Mouse (Mus musculus) v-Abl transformed pro-B cells (cell line): ENCODE measurements around the gene Bhmt2.

Experiments used
- in situ Hi-C, 2 experiments: fragments of 400-800 bp; cut with MboI; formaldehyde crosslinking; loops; one replicate each; pipeline ENCODE4 v1.15.1; 2025; ENCODE audit not compliant: unreplicated experiment in 2 of 2

Bhmt2 gene

DNA sequence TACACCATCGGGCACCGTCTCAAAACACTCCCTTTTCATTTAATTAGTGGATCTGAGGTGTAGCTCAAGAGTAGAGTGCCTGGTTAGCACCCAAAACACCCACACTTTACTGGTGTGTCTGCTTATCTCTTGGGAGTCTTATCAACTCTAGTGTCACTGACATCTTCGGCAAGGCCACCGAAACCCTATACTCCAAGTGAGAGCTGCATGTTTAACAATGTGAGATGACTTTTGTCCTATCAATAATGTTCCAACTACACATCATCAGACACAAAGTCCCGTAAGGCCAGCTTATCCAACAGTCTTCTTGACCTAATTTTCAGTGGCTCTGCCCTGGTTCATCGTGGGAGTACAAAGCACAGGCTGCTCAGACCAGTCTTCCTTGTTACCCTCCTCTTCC lies 20.7 kb downstream of the Bhmt2 start:
- in situ Hi-C loops, result no loop called here

DNA sequence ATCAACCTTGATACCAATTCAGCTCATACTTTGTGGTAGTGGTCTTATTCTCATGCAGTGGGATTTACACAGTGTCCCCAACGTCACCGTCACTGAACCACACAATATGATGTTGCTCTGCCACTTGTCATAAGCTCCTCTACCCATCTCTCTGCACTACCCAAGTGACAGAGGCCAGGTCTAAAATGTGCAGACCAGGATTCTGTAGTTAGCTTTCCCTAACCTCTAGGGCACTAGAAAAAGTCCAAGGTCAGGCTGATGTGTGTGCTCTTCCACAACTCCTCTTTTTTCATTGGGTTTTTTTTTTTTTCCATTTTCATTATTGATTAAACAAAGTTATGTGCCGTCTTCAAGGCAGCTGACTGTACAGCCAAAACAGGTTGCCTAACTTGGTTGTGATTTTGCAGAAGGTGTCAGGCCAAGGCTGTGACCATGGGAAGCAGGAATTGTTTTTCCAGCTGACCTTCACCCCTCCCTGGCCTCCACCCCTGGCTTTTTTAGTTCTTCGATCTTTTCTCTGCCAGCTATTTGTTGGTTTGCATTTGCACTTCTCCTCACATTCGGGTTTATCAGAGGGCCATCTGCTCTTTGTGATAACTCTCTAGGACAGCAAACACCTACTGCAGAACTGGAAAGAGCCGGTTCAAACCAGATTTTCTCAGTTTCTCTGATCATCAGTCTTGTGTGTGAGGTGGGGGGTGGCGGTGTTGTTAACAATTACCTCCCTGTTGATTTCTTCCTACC lies 25.5 kb downstream of the Bhmt2 start:
- in situ Hi-C loops, result no loop called here

DNA sequence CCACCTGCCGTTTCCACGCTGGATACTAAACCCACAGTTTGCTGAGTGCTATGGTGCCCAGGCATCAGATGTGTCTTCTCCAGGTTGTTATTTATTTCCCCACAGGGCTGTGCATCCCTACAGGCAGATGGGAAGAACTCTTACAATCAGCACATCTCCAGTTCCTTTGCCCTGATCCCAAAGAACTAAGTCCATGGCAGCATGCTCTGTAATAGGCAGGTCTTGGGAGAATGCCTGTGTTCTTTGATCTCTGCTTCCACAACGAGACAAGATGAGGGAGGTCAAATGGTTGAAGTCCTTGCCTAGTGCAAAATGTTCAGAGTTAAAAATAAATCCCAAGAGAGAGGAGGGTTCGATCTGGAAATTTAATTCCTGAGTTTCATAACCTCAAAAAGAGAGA lies 34.5 kb downstream of the Bhmt2 start:
- in situ Hi-C loops, result no loop called here

DNA sequence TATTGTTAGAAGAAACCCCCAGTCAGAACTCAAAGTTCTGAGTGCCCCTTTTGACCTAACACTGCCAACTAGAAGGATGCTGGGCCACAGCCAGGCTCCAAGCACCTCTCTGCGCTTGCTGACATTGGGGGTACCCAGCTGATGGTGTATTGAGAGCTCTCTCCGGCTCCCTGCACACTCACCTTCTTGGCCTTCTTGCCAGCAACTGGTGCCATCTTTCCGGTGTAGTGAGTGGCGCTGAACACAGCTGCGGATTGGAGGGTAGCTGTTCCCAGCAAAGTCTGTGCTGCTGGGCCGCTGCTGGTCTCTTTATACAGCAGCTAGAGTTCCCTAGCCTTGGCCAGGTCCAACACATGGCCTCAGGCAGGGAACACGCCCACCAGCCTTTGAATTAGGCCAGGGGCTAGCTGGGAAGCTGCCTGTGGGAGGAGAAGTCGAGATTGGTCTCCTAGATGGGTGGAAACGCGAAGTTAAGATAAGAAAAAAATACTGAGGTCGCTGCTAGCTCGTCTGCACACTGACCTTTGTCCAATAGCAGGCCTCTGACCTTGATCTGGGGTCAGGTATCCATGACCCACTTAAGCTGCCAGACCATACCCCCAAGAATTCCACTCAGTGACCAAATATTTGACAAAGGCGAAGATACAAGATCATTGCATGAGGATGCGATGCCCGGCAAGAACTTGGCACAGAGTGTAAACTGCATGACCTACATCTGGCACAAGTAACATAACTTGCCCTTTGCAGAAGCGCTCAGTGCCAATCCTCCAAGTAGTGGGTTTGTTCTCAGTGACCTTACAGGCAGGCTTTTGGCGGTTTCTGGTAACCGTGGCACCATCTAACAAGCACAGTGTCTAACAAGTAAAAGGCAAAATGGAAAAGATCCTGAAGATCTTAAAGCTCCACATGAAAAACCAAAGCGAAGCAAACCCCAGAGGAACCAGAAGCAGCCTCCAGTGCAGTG lies 36.5 kb downstream of the Bhmt2 start, which contains the start of gene Bhmt:
Gene Bhmt (minus strand): TSS at position 680 of the 964 bp plus-strand sequence.
- in situ Hi-C loops, result no loop called here

- in situ Hi-C loops, result no loop called here
Observed at GRCm38 (mm10) chr13:93636561-93636960, 37.5 kb downstream of the Bhmt2 start.

DNA sequence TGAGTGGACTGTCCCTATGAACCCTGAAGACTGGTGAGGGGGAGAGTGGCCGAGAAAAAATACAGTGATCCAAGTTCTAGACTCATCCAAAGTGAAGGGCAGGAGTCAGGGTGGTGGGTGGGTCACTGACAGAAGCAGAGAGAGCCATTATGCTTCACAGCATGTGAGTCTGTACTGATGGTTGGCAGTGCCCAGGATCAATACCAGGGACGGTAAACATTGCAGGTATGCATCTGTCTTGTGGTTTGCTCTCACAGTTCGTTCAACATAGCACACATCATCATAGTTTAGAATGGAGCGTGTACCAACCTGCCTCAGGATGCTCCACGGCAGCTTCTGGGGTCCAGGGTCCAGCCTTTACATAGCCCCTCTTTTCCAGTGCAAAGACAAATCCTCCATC lies 41.2 kb downstream of the Bhmt2 start:
- in situ Hi-C loops, result no loop called here

DNA sequence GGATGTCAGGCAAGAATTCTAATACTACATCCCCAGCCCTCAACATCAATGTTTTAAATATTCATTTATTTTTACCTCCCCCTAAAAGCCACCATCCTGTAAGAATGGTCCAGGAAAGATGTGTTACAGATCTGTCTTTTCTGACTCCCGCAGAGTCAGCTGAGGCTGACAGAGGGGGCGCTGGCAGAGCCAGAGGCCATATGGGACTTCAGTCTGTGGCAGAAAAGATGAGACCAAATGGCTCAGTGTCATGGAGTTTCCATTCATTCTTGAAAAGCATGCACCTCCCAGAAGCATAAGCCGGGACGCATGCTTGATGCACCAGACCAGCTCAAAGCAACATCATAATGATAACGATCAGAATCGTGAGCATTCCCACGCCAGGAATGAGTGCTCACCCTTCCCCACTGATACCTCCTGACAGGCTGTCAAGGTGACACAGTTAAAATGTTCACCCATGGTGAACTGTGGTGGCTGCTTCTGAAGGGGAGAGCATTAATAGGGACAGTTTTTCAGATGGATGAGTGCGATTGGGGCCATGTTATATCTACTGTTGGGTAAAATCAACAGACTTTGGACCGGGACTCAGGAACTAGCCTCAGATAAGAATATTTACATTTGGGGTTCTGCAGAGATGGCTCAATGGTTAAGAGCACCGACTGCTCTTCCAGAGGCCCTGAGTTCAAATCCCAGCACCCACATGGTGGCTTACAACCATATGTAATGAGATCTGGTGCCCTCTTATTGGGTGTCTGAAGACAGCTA lies 43.0 kb downstream of the Bhmt2 start:
- in situ Hi-C loops, result no loop called here

GRCm38 (mm10) chr13:93628861-93629260 lies 45.2 kb downstream of the Bhmt2 start:
- in situ Hi-C loops, result no loop called here

GRCm38 (mm10) chr13:93614361-93614948 lies 59.6 kb downstream of the Bhmt2 start:
- in situ Hi-C loops, result loop anchor here (10.0 to 25.0 kb wide), 6 partner anchors 100 to 1052 kb away; no protein-coding TSS in a partner anchor

DNA sequence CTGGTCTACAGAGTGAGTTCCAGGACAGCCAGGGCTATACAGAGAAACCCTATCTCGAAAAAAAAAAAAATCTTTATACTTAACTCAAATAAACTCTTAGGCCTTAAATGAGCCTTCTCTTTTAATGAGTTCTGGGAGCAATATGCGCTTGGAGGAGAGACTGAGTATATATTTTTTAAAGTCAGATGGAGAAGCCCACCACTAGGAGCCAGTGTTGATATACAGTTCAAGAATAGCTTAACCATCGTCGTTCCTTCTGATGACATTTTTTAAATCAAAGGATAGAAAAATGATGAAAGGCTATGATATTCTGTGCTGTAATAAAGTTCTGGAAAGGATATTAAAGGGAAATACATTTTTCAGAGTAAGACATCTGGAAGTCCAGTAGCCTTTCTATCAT lies 60.3 kb downstream of the Bhmt2 start:
- in situ Hi-C loops, result loop anchor here (10.0 to 25.0 kb wide), 6 partner anchors 101 to 1051 kb away; no protein-coding TSS in a partner anchor

- in situ Hi-C loops, result loop anchor here (10.0 to 25.0 kb wide), 6 partner anchors 102 to 1051 kb away; no protein-coding TSS in a partner anchor
Observed at GRCm38 (mm10) chr13:93612660-93613607, 61.2 kb downstream of the Bhmt2 start.

GRCm38 (mm10) chr13:93608476-93608875 lies 65.6 kb downstream of the Bhmt2 start:
- in situ Hi-C loops, result loop anchor here (5.0 to 25.0 kb wide), 5 partner anchors 266 to 1046 kb away; partner anchors contain the start of gene Spz1 (in 1 of the 2)

GRCm38 (mm10) chr13:93607701-93608100 lies 66.4 kb downstream of the Bhmt2 start:
- in situ Hi-C loops, result loop anchor here (5.0 to 25.0 kb wide), 5 partner anchors 265 to 1045 kb away; partner anchors contain the start of gene Spz1 (in 1 of the 2)

DNA sequence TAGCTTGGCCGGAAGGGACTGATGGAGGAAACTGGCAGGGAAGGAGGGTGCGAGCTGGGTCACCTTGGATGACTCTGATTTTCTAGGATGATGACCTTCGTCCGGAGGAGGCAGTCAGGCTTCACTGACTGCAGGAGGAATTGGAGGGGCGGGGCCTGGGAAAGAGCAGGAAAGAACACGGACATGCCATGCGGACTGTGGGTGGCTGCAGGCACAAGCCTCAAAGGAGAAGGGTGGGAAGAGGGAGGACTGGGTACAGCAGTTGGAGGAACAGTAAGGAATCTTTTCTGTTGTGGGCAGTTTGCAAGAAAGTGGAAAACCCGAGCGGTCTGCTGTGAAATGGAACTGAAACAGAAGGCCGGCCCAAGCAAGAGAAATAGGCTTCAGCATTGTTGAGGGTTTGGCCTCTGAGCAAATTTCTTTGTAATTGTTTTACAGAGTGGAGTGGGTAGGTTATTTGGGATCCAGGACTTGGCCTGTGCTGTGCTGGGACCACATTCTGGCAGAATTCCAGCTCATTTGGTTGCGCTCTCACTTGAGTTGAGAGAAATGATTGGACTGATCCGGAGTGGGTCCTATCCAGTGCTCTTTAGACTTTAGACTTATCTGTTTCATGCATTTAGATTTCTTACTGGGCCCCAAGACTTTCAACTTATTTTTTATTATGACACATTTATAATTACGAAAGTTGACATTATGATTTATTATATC lies 67.1 kb downstream of the Bhmt2 start:
- in situ Hi-C loops, result loop anchor here (5.0 to 25.0 kb wide), 5 partner anchors 265 to 1045 kb away; partner anchors contain the start of gene Spz1 (in 1 of the 2)
